Mouse (Mus musculus) heart, postnatal 4 days (tissue): ENCODE results near the gene Upb1. TPM values are rescaled to one million over a fixed set of nuclear protein-coding genes. Genes with fewer than 3 reads are reported as not detected.
"Not testable (repeated sequence)": the region's sequence is repeated elsewhere in the genome, so short reads cannot be mapped to it uniquely, and the experiment has no call there.

ENCODE experiments used
- DNase-seq: peaks from one replicate; pipeline ENCODE4 v3.0.0; 2021
- total RNA-seq, 2 experiments: library from RNA; stranded (reverse); gene quantifications; 2 replicates each; pipeline ENCODE4 v1.2.3; 2021

Upb1 gene
- total RNA-seq, 2 experiments from 2014 or later = 0.54 to 0.60 TPM

DNA sequence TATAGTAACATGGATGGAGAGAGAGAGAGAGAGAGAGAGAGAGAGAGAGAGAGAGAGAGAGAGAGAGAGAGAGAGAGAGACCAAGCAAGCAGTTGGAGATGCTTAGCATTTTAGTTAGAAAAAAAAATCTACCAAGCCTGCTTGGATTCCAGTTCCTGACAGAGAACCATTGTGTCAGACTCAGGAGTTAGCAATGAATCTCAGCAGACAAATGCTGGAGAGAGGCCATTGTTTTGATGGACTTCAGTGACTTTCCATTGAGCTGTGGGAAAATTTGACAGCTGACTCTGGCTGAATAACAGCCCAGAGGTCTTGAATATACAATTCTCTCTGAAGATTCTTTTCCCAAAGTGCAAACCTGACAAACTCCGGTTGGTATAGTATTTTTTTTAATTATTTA lies 56.9 kb downstream of the Upb1 start:
- DNase-seq = no peak

DNA sequence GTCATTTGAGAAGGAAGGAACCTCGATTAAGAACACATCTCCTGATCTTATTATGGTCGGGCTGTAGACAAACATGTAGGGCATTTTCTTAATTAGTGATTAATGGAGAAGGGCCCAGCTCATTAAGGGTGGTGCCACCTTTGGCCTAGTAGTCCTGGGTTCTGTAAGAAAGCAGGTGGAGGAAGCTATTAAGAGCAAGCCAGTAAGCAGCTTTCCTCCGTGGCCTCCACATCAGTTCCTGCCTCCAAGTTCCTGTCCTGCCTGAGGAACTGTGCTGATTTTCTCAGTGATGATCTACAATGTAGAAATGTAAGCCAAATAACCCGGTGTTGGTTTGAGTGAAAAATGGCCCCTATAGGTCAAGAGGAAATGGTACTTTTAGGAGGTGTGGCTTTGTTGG lies 57.4 kb downstream of the Upb1 start:
- DNase-seq = no peak

DNA sequence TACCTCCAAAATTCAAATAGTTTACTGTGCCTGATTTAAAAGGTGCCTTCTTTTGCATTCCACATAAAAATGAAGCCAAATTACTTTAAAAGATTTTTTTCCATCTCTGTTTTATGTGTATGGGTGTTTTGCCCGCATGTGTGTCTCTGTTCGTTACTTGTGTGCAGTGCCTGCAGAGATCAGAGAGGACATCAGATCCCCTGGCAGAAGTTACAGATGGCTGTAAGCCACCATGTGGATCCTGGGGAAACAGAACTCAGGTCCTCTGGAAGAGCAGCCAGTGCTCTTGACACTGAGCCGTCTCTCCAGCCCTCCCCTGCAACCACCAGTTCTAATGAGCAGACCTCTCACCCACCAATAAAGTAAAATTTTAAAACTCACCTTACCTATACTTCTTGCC lies 61.8 kb downstream of the Upb1 start:
- no peak for DNase-seq

DNA sequence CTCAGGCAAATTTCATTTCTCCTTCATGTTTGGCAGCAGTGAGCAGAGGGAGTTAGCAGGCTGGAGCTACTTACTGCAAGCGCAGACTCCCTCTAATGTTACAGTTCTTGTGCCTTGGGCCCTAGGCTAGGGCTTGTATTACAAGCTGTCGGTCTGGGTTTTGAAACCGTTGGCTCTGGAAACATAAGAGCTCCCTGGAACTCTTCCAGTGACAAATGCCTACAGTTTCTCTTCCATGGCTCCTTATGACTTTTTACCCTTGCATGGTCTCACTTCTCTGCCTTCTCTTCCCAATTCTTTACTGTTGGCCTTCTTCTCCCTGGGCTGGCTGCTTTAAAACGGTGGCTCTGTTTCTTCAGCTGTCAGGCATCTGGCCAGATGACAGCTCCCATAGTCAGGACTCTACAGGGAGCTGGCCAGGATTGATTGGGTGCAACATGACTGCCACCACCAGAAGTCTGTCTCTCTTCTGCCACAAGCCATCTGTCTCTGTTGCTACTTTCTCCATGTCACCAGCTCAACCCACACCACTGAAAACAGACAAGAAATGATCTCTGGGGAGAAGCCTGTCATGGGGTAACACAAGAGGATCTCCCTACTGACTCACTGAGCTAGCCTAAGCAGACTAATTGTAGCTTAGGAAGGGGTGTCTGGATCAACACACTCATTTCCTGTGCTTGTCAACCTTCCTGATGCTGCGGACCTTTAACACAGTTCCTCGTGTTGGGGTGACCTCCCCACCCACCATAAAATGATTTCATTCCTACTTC lies 65.1 kb downstream of the Upb1 start:
- no peak for DNase-seq

DNA sequence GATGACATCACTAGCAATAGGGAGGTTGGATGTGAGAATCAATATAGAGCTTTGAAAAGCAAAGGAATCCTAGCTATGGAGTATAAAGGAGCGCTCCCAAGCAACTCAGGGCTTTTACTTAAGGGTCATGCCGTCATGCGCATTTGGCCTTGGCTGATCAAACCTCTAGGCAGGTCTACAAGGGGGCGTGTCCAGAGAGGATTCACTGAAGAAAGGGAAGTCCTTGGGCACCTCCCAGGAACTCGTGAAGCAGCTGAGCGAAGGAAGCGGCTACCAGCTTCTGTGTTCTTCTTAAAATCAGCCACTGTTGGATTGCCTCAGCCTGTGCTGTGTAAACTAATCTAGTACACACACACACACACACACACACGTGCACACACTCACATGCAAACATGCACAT lies 72.5 kb downstream of the Upb1 start:
- DNase-seq = no peak

DNA sequence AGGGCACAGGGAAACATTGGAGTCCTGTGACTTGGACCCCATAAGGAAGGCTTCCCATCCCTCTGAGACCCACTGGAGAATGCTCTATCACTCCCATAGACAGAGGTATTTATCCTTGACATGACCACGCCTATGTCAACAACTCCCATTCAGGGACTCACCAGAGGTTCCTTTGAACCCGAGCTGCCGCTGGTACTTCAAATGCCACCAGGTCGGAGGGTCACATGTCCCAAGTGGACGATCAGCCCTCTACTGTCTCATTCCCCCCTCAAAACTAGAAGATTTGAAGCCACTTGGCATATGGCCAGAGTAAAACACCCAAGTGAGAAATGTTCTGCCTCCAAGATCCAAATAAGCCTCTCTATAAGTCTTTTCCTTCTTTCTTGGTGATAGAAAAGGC lies 73.7 kb downstream of the Upb1 start:
- DNase-seq = no peak

DNA sequence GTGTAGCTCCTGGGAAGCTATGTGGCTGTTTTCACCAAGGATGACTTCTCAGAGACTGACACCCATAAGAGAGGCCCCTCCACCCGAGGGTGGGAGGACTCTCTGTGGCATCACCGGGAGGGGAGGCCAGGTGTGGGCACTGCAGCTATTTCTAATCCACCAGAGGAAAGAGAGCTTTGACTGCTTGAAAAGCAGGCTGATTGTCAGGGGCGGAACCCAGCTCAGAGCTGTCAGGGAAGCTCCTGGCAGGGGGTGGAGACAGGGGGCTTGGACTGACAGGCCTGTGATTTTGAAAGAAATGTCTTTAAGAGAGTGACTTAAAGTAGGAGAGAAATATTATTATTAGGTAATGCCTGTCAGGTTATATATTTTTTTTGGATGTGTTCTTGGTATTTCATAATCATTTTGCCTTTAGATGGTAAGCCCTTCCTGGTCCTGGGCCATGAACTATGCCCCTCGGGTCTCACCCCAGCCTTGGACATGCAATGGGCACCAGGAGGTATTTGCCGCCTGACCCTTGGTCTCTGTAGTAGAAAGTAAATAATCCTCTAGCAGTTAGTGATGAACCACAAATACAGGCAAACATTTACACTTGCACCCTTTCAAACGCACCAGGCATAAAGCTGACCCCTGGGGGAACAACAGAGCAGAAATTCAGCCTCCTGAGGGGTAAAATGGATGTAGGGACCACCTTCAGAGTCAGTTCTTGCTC lies 74.4 kb downstream of the Upb1 start:
- DNase-seq = not testable (repeated sequence)

DNA sequence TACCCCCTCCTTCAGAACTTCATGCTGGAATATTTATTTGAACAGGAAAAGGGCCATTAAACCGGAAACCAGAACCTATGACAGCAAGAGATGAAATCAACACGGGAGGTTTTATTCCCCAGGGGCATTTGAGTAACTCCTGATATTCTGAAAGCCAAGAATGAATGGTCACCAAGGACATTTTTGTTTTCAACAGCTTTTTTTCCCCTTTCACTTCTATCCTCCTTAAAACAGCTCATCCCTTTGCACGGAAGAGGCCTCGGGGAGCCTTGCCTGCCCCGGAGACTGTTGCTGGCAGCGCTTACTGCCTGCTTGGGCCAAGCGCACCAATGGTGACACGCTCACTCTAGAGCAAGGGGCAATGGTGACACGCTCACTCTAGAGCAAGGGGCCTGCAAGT lies 76.1 kb downstream of the Upb1 start:
- DNase-seq = peak; percentile 38

DNA sequence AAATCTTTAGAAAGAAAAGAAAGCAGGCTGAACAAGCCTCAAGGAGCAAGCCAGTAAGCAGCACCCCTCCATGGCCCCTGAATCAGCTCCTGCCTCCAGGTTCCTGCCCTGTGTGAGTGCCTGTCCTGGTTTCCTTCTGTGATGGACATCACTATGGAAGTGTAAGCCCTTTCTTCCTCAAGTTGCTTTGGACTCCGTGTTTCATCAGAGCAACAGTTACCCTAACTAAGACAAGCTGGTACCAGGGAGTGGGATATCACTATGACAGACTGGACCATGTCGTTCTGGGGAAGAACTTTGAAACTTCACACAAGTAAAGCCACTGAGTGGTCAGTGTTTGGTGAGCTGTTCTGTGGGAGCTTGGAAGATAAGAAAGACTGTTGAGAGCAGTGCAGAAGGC lies 79.0 kb downstream of the Upb1 start:
- DNase-seq = no peak

DNA sequence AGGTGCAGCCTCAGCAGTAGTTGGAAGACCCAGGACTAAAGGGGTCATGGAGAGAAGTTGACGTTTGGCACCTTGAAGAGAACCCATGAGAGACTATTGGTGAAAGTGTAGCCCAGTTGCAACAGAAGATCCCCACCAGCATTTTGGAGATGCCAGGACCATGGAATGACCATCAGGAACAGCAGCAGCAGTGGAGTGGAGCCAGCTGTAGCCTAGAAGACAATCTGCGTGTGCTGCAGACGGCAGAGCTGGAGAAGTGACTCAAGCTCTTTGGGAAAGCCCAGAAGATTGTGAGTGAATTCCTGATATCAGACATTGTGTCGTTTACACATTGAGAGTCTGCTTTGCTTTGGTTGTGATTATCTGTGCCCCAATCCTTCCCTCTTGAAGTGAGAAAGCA lies 80.8 kb downstream of the Upb1 start:
- no peak for DNase-seq

DNA sequence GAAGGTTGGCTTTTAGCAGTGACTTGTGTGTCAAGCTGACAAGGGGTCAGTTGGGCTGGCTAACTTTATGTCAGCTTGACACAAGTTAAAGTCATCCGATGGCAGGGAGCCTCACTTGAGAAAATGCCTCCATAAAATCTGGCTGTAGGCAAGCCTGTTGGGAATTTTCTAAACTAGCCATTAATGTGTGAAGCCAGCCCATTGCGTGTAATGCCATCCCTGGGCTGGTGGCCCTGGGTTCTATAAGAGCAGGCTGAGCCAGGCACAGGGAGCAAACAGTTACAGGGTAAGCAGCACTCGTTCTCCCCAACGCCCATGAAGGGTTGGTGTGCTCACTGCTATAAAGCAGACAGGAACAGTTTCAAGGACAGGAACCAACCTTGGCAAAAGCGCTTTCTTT lies 81.4 kb downstream of the Upb1 start:
- DNase-seq = no peak

DNA sequence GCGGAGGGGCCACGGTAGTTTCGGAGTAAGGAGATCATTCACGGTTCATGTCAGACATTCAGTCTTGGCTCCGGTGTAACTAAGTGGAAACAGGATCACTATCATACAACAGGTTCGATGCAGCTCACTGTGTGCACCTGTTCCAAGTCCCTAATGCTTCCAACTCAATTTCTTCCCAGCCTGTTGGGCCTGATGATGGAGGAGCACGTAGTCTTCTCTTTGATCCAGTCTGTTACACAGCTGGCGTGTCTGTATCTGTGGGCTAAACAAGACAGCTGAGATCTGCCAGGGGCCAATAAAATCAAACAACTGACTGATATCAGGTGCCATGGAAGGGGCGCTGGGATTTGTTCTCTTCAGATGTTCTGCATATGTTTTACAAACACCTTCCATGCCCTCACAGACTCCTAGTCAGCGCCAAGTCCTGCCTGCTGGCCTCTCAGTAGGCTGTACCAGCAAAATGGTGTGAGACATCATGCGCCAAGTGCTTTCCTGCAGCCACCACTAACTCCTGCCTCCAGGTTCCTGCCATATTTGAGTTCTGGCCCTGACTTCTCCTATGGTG lies 82.1 kb downstream of the Upb1 start:
- DNase-seq = no peak

DNA sequence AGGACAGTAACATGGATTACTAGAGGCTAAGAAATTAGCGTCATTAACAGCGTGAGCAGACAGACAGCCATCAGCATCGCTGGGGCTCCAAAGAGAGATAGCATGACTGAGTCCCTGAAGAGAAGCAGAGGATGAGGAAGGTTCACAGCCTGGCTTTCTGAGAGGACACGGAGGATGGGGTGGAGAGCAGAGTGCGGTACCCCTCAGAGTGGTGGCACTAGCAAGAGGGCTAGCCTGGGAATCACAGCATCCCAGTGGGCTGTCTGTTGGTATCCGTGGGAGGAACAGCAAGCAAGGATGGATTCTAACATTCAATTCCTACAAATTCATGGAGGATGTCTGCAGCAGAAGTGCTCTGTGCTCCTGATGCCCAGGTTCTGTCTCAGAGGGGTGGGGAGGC lies 83.2 kb downstream of the Upb1 start:
- no peak for DNase-seq

DNA sequence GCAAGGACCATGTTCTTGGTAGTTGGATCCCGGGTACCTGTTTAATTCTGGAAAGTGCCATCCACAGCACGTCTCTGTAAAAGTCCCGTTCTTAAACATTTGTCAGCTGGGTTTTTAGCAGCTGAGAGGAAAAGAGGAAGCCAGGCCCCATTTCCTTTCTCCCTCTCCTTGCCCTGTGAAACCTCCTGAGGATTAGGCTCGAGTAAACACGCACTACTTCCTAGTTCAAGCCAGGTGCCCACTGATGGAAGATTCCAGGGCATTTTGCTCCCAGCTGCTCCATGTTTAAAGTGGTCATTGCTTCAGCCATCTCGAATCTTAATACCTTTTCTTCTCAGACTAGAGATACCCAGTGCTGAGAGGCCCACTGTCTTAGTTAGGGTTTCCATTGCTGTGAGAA lies 83.9 kb downstream of the Upb1 start:
- no peak for DNase-seq

DNA sequence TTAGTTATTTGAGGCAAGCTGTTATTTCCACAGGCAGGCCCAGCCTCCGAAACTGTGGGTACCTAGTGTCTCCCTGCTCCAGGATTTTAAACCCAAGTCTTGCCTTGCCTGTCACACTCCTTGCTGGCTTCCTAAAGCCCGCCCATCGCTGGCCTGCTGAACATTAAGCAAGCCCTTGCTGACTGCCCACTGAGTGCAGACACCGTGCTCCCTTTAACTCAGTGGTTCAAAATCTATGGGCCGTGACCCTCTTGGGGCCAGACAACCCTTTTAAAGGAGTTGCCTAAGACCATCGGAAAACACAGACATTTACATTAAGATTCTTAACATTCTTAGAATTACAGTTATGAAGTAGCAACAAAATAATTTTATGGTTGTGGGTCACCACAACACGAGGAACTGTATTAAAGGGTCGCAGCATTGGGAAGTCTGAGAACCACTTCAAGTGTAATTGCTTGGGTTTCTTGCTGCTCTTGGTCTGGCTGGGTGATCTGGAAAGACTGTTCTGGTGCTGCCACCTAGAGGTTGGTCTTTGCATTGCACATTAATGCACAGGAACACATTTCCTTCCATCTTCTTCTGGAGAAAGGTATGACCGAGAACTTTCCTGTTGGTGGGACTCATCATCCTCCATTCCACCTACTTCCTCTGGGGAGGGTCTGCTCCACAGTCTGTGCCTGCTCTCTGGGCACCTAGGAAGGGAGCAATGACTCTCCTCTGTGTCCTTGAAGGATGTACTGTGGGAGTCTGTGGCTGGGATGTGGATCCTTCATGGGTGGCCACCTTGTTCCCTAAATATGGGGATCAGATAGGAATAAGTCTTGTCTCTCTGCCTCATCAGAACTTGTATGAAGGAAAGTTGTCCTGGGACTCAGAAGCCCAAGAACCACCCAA lies 85.4 kb downstream of the Upb1 start:
- DNase-seq = peak; percentile 90

DNA sequence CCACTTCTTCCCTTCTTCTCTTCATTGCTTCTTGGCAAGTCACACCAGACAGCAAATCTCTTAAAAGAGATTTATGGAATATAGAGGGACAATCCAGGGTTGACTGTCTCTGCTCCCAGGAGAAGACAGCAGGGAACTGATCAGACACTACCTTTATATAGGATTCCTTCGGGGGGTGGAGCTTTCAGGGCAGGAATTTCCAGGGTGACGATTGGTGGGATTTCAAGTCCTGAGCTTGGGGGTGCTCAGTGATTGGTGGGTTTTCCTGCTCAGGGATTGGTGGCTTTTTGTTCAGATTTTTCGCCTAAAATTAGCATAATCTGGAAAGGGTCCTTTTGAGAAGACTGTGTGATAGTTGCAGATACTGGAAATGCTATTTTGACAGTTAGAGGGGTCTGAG lies 86.2 kb downstream of the Upb1 start:
- no peak for DNase-seq

DNA sequence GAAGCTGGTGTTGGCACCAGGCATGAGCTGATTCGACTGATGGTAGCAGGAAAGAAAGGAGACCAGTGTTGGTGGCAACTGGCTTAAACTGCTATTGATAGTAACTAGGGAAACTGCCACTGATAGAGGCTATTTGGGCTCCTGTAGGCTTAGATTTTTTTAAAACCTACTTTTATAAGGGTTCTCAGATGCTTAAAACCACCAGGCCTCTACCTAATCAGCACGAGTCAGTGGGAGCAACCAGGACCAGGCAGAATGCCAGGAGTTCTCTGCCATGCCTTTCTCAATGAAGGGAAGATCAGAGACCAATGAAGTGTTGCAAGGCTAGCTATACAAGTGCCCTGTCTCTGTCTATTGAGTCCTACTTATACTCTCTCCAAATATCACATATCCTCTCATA lies 88.6 kb downstream of the Upb1 start:
- no peak for DNase-seq

DNA sequence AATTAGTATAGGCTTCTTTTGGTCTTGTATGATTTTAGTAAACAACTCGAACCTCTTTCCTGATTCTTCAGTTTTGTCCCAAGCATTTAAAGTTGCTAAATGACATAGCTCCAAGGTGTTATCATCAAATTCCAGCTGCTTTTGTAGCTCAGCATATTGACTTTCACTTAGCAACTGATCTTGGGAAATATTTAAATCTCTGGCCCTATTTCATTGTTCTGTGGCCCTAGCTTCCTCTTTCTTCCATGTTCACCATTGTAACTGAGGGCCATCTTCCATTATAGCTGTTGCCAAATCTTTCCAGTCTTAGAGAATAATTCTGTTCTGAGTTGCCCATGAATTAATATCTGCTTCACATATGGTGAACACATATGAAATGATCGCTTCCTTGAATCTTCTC lies 89.8 kb downstream of the Upb1 start:
- DNase-seq = no peak

Other genes starting within 250 kb of the Upb1 start
- gene Specc1l, start 189.0 kb upstream of the Upb1 start, total RNA-seq = 10 to 100 TPM; 47.6 to 48.8 TPM
- 10 to 100 TPM; 17.8 to 18.4 TPM for gene Adora2a, start 84.2 kb upstream of the Upb1 start, total RNA-seq
- 100 to 1,000 TPM in 1 of 2 experiments, 10 to 100 TPM in 1; 94.4 to 103 TPM for gene Snrpd3, start 116.4 kb downstream of the Upb1 start, total RNA-seq
- 10 to 100 TPM; 36.4 to 42.8 TPM for gene Gucd1, start 116.9 kb downstream of the Upb1 start, total RNA-seq
- 1 to 10 TPM; 1.5 TPM for gene Lrrc75b, start 159.2 kb downstream of the Upb1 start, total RNA-seq
- gene Ggt1, start 160.5 kb downstream of the Upb1 start, total RNA-seq = under 1 TPM in 1 of 2 experiments, not detected in 1; 0.38 TPM
- gene Ggt5, start 188.2 kb downstream of the Upb1 start, total RNA-seq = 1 to 10 TPM; 8.4 to 9.3 TPM
- 1 to 10 TPM; 4.7 to 4.9 TPM for gene Susd2, start 242.9 kb downstream of the Upb1 start, total RNA-seq